Mouse (Mus musculus) ES-E14 (cell line): ENCODE measurements around the gene Kcna10.

ENCODE experiments used
- HCFC1 ChIP-seq: IDR thresholded peaks from 2 replicates; pipeline ENCODE4 v1.6.1; 2012; ENCODE audit warnings: low read length, inconsistent platforms, borderline replicate concordance; ENCODE audit not compliant: insufficient read depth
- ZC3H11A ChIP-seq: IDR thresholded peaks from 2 replicates; pipeline ENCODE4 v1.6.1; 2012; ENCODE audit warnings: low read depth, mild to moderate bottlenecking, inconsistent platforms, low read length, borderline replicate concordance
- ZNF384 ChIP-seq: IDR thresholded peaks from 2 replicates; pipeline ENCODE4 v1.6.1; 2012; ENCODE audit warnings: low read depth, low read length, inconsistent platforms

GRCm38 (mm10) chr3:107183178-107183577, 322 bp downstream of the Kcna10 start:
- TF ChIP-seq ZNF384, result no peak
- no peak for TF ChIP-seq HCFC1
- TF ChIP-seq ZC3H11A, result no peak
